ENCODE assay signal across 23 mouse cellular contexts in the genomic region with DNA sequence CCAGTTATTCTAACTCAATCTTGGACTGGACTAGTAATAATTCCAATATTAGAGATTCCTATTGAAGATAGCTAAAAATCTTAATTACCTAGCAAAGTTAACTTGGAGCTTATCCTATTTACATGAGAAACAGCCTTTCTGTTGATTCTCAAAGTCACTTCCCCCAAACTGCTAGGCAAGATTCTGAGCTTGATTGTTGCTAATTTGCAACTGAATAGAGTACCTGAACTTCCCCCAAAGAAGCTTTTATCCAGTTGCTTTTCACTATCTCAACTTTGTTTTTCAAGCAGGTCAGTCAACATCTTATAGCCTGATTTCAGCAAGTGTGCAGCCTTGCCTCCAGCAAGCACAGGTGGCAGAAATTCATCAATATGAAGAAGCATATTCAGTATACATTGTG. TPM values are rescaled to one million over a fixed set of nuclear protein-coding genes. Genes with fewer than 3 reads are reported as not detected.
A peak's percentile ranks its signal among the peaks of the same experiment; 100 is the strongest.
DNase-seq lines count a peak whose midpoint lies in the region; TF ChIP-seq lines count a peak whose summit lies in the region.
"Not testable (repeated sequence)": the region's sequence is repeated elsewhere in the genome, so short reads cannot be mapped to it uniquely, and the experiment has no call there.
"Had no signal": no experiment of that assay in that cellular context is flagged by ENCODE, and none has a peak within 500 bp of the region (broad histone marks: within the 10 kb centered on the region; RNA-seq: fewer than 3 reads in every experiment).

No protein-coding gene starts in this region.

- H3K9me3 ChIP-seq in E14TG2a.4 (ENCODE audit: low read length) (peaks cover 27% of the 10 kb centered on the region), ES-Bruce4 (replicated peaks; ENCODE audit: control insufficient read depth, insufficient read depth, low read length, poor library complexity, severe bottlenecking) (peaks cover 11% of the 10 kb centered on the region)
- not testable (repeated sequence) for H3K9me3 ChIP-seq in ES-E14 (ENCODE audit: control insufficient read depth, insufficient read depth, low read depth, low read length)

- in situ Hi-C loops in ES-E14 (cut with MboI; ENCODE audit: low sequenced_read_pairs in 2 of 2, unreplicated experiment in 2 of 2), result not testable (repeated sequence)

- TF ChIP-seq CTCF in E14TG2a.4 (conservative IDR thresholded peaks at IDR 0.05; ENCODE audit: low read length); ES-Bruce4 (IDR thresholded peaks at IDR 0.05; ENCODE audit: low read depth, low read length): not testable (repeated sequence)

- H3K27ac ChIP-seq in ES-Bruce4 (ENCODE audit: insufficient read depth, low read length), result peak overlapping the region; percentile 91
- peak overlapping the region; percentile 91 for H3K27ac ChIP-seq in ES-E14 (ENCODE audit: insufficient read depth, low read depth, low read length, poor library complexity, severe bottlenecking)

- peaks cover 10% of the 10 kb centered on the region for H3K4me1 ChIP-seq in E14TG2a.4 (replicated peaks; ENCODE audit: low read depth, low read length)
- H3K4me1 ChIP-seq in ES-Bruce4 (ENCODE audit: control insufficient read depth, insufficient read depth, low read length); ES-E14 (ENCODE audit: control insufficient read depth in 2 of 2, insufficient read depth in 2 of 2, low read length in 2 of 2, poor library complexity in 1 of 2): not testable (repeated sequence)

- H3K27me3 ChIP-seq in E14TG2a.4 (ENCODE audit: insufficient read depth, low read length); ES-Bruce4 (ENCODE audit: control insufficient read depth, insufficient read depth, low read length, poor library complexity, severe bottlenecking): not testable (repeated sequence)

- not testable (repeated sequence) for TF ChIP-seq EP300 in ES-Bruce4 (IDR thresholded peaks at IDR 0.05; ENCODE audit: insufficient read depth, low read depth, low read length)

- H3K4me3 ChIP-seq in E14TG2a.4 (replicated peaks; ENCODE audit: low read length), result 0 out of 2 replicates have a peak overlapping the region, but pooled peaks have one; percentile 29
- H3K4me3 ChIP-seq in ES-Bruce4 (ENCODE audit: low read depth, low read length); ES-E14 (ENCODE audit: insufficient read depth in 1 of 2, low read depth in 1 of 2, low read length in 2 of 2, poor library complexity in 1 of 2, severe bottlenecking in 1 of 2): not testable (repeated sequence)

- not testable (repeated sequence) for TF ChIP-seq POLR2A in ES-Bruce4 (IDR thresholded peaks at IDR 0.05; ENCODE audit: insufficient read depth, low read length)

- H3K9ac ChIP-seq in ES-Bruce4 (ENCODE audit: low read depth, poor library complexity, severe bottlenecking); ES-E14 (ENCODE audit: insufficient read depth, low read depth, low read length, poor library complexity, severe bottlenecking): not testable (repeated sequence)

- DNase-seq in ES-CJ7 (ENCODE audit: low read depth, low spot score), result peak; percentile 93
- DNase-seq in ES-E14 (ENCODE audit: low read depth, low spot score), result peak; percentile 56
- DNase-seq in R1 (ENCODE audit: low read depth, low spot score), result peak; percentile 96
- peak; percentile 87 for DNase-seq in ZHBTc4 (ENCODE audit: low read depth, low spot score)

- H3K36me3 ChIP-seq in E14TG2a.4 (ENCODE audit: insufficient read depth, low read length); ES-Bruce4 (ENCODE audit: control insufficient read depth, insufficient read depth, low read length, poor library complexity, severe bottlenecking); ES-E14 (ENCODE audit: control insufficient read depth, insufficient read depth, low read length, poor library complexity, severe bottlenecking): not testable (repeated sequence)

RNA-seq across cellular contexts. Expression of gene Pglyrp3, which starts 50.5 kb away (rescaled TPM):
- not detected in 2 replicates for polyA plus RNA-seq in ES-Bruce4 (2011; ENCODE audit: insufficient read depth, insufficient read length, low read depth, missing spikeins)
- total RNA-seq in ES-E14 (2012; rRNA removed), result not detected in 2 replicates
- total RNA-seq: adrenal gland, adult 18-20 months; adrenal gland, adult 2 months; adrenal gland, adult 8-10 months; adrenal gland, postnatal 10 days; adrenal gland, postnatal 14 days; adrenal gland, postnatal 25 days; adrenal gland, postnatal 36 days; adrenal gland, postnatal 4 days; CH12.LX; G1E; MEL had no signal
- polyA plus RNA-seq: activated CD4-positive, CD25-positive, alpha-beta regulatory T cell, adult 4 months; adrenal gland, adult 2 months; brain, embryonic 14.5 days; C2C12; CD4-positive, CD25-positive, alpha-beta regulatory T cell, adult 4 months; cerebellum, adult 2 months; G1E; Patski had no signal
